Mouse (Mus musculus): ENCODE results near the gene Myrip. TPM values are rescaled to one million over a fixed set of nuclear protein-coding genes. Genes with fewer than 3 reads are reported as not detected.
A peak's percentile ranks its signal among the peaks of the same experiment; 100 is the strongest.

The Myrip gene
- polyA plus RNA-seq, 1 experiment from 2014 or later, result 2.2 TPM

- ATAC-seq (replicated peaks; ENCODE audit: low FRiP score, low TSS enrichment, low read depth), result peak; percentile 43; the same call in 1 of the 2 replicates
- Histone ChIP-seq H3K27ac (ENCODE audit: low read depth) (no peak overlapping the region), H3K9me3 (ENCODE audit: control insufficient read depth, low read length) (no peaks in the 10 kb centered on the region), H3K4me2 (ENCODE audit: low read length) (no peak overlapping the region), H3K4me1 (replicated peaks; ENCODE audit: control insufficient read depth, insufficient read depth, low read length) (no peaks in the 10 kb centered on the region), H3K9ac (ENCODE audit: low read length) (no peak overlapping the region), H3K4me3 (ENCODE audit: low read depth, low read length) (no peak overlapping the region), H3K27me3 (replicated peaks; ENCODE audit: control insufficient read depth, insufficient read depth, low read length) (no peaks in the 10 kb centered on the region), H3K36me3 (ENCODE audit: control insufficient read depth, insufficient read depth, low read length) (no peaks in the 10 kb centered on the region)
- peak; percentile 80 for DNase-seq (ENCODE audit: low spot score)
- 2% methylated on average over 4 of the region's 7 CpGs for WGBS
Measured at GRCm38 (mm10) chr9:120415504-120415903, 114.2 kb downstream of the Myrip start.

DNA sequence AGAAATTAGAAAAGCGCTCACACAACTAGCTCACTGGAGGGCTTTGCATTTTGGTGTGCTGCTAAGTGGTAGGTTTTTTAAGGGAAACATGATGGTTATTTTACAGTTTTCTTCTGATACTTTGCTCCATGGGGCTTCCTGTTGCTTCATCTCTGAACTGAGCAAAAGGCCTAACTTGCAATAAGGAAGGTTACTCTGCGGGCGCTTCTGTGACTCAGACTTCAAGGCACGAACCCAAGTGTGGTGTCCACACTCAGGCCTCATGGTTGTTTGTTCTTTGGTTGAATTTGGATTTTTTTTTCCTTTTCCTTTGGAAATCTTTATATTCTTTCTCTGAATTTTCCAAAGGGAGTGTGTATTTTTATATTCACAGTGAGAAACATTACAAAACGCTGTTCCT is 114.8 kb downstream of the Myrip start:
- Histone ChIP-seq H3K36me3 (ENCODE audit: control insufficient read depth, insufficient read depth, low read length) (no peaks in the 10 kb centered on the region), H3K9me3 (ENCODE audit: control insufficient read depth, low read length) (no peaks in the 10 kb centered on the region), H3K4me1 (replicated peaks; ENCODE audit: control insufficient read depth, insufficient read depth, low read length) (no peaks in the 10 kb centered on the region), H3K27ac (ENCODE audit: low read depth) (no peak overlapping the region), H3K4me2 (ENCODE audit: low read length) (no peak overlapping the region), H3K9ac (ENCODE audit: low read length) (no peak overlapping the region), H3K27me3 (replicated peaks; ENCODE audit: control insufficient read depth, insufficient read depth, low read length) (no peaks in the 10 kb centered on the region), H3K4me3 (ENCODE audit: low read depth, low read length) (no peak overlapping the region)
- DNase-seq (ENCODE audit: low spot score) (no peak), ATAC-seq (replicated peaks; ENCODE audit: low FRiP score, low TSS enrichment, low read depth) (no peak)
- 89% methylated on average over 5 of the region's 5 CpGs for WGBS

DNA sequence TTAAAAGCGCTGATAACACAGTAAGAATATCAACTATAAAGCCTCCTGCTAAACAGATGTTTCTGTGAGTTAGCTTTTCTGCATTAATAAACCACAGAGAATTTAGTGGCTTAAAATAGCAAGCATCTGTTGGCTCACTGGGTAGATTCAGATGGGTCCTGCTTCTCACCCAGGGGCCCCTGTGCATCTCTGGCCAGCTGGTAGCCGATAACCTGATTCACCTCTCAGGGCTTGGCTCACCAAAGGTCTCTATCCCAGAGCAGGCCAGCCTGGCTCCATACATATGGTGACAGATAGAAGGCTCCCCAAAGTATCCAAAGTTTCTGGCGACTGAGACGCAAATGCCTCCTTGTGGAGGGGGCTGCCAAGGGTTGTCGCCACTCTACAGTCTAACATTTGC is 115.4 kb downstream of the Myrip start:
- no peaks in the 10 kb centered on the region for H3K4me1 ChIP-seq (replicated peaks; ENCODE audit: control insufficient read depth, insufficient read depth, low read length)
- no peak for DNase-seq (ENCODE audit: low spot score)
- ATAC-seq (replicated peaks; ENCODE audit: low FRiP score, low TSS enrichment, low read depth), result no peak
- H3K9ac ChIP-seq (ENCODE audit: low read length), result no peak overlapping the region
- no peak overlapping the region for H3K4me3 ChIP-seq (ENCODE audit: low read depth, low read length)
- H3K4me2 ChIP-seq (ENCODE audit: low read length), result no peak overlapping the region
- no peaks in the 10 kb centered on the region for H3K27me3 ChIP-seq (replicated peaks; ENCODE audit: control insufficient read depth, insufficient read depth, low read length)
- H3K36me3 ChIP-seq (ENCODE audit: control insufficient read depth, insufficient read depth, low read length), result no peaks in the 10 kb centered on the region
- no peaks in the 10 kb centered on the region for H3K9me3 ChIP-seq (ENCODE audit: control insufficient read depth, low read length)
- 82% methylated on average over 5 of the region's 5 CpGs for WGBS
- no peak overlapping the region for H3K27ac ChIP-seq (ENCODE audit: low read depth)

DNA sequence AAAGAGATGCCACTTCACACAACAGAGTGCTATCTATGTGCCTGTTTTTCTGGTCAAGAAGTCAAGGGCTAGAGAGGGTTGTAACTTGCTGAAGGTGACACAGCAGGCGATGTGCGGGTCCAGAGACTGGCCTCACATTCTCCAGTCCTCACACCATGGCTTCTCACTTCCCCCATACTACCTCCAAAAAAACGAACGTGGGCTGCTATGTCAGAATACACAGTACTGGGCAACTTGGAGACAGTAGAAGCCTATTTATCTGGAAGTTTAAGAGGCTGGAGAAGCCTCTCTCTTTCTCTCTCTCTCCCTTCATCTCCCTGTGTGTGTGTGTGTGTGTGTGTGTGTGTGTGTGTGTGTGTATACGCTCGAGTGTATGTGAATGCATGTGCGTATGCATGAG is 117.3 kb downstream of the Myrip start:
- Histone ChIP-seq H3K4me3 (ENCODE audit: low read depth, low read length) (no peak overlapping the region), H3K9ac (ENCODE audit: low read length) (no peak overlapping the region), H3K27ac (ENCODE audit: low read depth) (no peak overlapping the region), H3K4me1 (replicated peaks; ENCODE audit: control insufficient read depth, insufficient read depth, low read length) (no peaks in the 10 kb centered on the region), H3K9me3 (ENCODE audit: control insufficient read depth, low read length) (no peaks in the 10 kb centered on the region), H3K27me3 (replicated peaks; ENCODE audit: control insufficient read depth, insufficient read depth, low read length) (no peaks in the 10 kb centered on the region), H3K36me3 (ENCODE audit: control insufficient read depth, insufficient read depth, low read length) (no peaks in the 10 kb centered on the region), H3K4me2 (ENCODE audit: low read length) (no peak overlapping the region)
- WGBS, result 75% methylated on average over 7 of the region's 7 CpGs
- no peak for ATAC-seq (replicated peaks; ENCODE audit: low FRiP score, low TSS enrichment, low read depth)
- no peak for DNase-seq (ENCODE audit: low spot score)

- ATAC-seq (replicated peaks; ENCODE audit: low FRiP score, low TSS enrichment, low read depth) (no peak), DNase-seq (ENCODE audit: low spot score) (no peak)
- H3K9me3 ChIP-seq (ENCODE audit: control insufficient read depth, low read length), result no peaks in the 10 kb centered on the region
- no peaks in the 10 kb centered on the region for H3K27me3 ChIP-seq (replicated peaks; ENCODE audit: control insufficient read depth, insufficient read depth, low read length)
- H3K4me2 ChIP-seq (ENCODE audit: low read length), result no peak overlapping the region
- 70% methylated on average over 7 of the region's 7 CpGs for WGBS
- no peak overlapping the region for H3K27ac ChIP-seq (ENCODE audit: low read depth)
- H3K4me1 ChIP-seq (replicated peaks; ENCODE audit: control insufficient read depth, insufficient read depth, low read length), result no peaks in the 10 kb centered on the region
- H3K9ac ChIP-seq (ENCODE audit: low read length), result no peak overlapping the region
- no peaks in the 10 kb centered on the region for H3K36me3 ChIP-seq (ENCODE audit: control insufficient read depth, insufficient read depth, low read length)
- no peak overlapping the region for H3K4me3 ChIP-seq (ENCODE audit: low read depth, low read length)
Measured at GRCm38 (mm10) chr9:120424567-120424966, 123.3 kb downstream of the Myrip start.

- no peak overlapping the region for H3K4me3 ChIP-seq (ENCODE audit: low read depth, low read length)
- WGBS, result 48% methylated on average over 5 of the region's 5 CpGs
- ATAC-seq (replicated peaks; ENCODE audit: low FRiP score, low TSS enrichment, low read depth) (no peak), DNase-seq (ENCODE audit: low spot score) (peak; percentile 86)
- H3K9ac ChIP-seq (ENCODE audit: low read length), result no peak overlapping the region
- no peaks in the 10 kb centered on the region for H3K36me3 ChIP-seq (ENCODE audit: control insufficient read depth, insufficient read depth, low read length)
- no peak overlapping the region for H3K4me2 ChIP-seq (ENCODE audit: low read length)
- no peak overlapping the region for H3K27ac ChIP-seq (ENCODE audit: low read depth)
- H3K27me3 ChIP-seq (replicated peaks; ENCODE audit: control insufficient read depth, insufficient read depth, low read length), result no peaks in the 10 kb centered on the region
- H3K4me1 ChIP-seq (replicated peaks; ENCODE audit: control insufficient read depth, insufficient read depth, low read length), result no peaks in the 10 kb centered on the region
- H3K9me3 ChIP-seq (ENCODE audit: control insufficient read depth, low read length), result no peaks in the 10 kb centered on the region
Measured at GRCm38 (mm10) chr9:120425768-120426167, 124.5 kb downstream of the Myrip start.

- Histone ChIP-seq H3K27me3 (replicated peaks; ENCODE audit: control insufficient read depth, insufficient read depth, low read length) (no peaks in the 10 kb centered on the region), H3K36me3 (ENCODE audit: control insufficient read depth, insufficient read depth, low read length) (no peaks in the 10 kb centered on the region), H3K4me3 (ENCODE audit: low read depth, low read length) (no peak overlapping the region), H3K4me2 (ENCODE audit: low read length) (no peak overlapping the region), H3K9me3 (ENCODE audit: control insufficient read depth, low read length) (no peaks in the 10 kb centered on the region), H3K4me1 (replicated peaks; ENCODE audit: control insufficient read depth, insufficient read depth, low read length) (no peaks in the 10 kb centered on the region), H3K9ac (ENCODE audit: low read length) (no peak overlapping the region), H3K27ac (ENCODE audit: low read depth) (no peak overlapping the region)
- DNase-seq (ENCODE audit: low spot score), result no peak
- WGBS, result 66% methylated on average over 6 of the region's 6 CpGs
- ATAC-seq (replicated peaks; ENCODE audit: low FRiP score, low TSS enrichment, low read depth), result no peak
Measured at GRCm38 (mm10) chr9:120428181-120428580, 126.9 kb downstream of the Myrip start.

DNA sequence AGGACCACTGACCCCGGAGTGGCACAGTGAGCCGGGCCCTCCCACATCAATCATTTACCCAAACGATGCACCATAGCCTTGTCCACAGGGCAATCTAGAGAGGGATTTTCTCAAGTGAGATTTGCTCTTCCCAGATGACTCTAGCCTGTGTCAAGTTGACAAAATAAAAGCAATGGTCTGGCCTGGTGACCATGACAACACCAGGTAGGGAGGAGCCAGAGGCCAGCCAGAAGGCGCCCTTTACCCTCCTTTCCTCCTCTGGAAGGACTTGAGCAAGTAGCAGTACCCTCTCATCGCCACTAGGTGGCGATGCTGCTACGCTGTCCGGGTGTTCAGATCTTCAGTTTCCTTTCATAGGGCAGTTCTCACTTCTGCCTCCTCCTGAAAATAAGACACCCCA is 132.4 kb downstream of the Myrip start:
- Histone ChIP-seq H3K4me2 (ENCODE audit: low read length) (no peak overlapping the region), H3K27ac (ENCODE audit: low read depth) (no peak overlapping the region), H3K9me3 (ENCODE audit: control insufficient read depth, low read length) (no peaks in the 10 kb centered on the region), H3K9ac (ENCODE audit: low read length) (no peak overlapping the region), H3K36me3 (ENCODE audit: control insufficient read depth, insufficient read depth, low read length) (no peaks in the 10 kb centered on the region), H3K4me1 (replicated peaks; ENCODE audit: control insufficient read depth, insufficient read depth, low read length) (no peaks in the 10 kb centered on the region), H3K27me3 (replicated peaks; ENCODE audit: control insufficient read depth, insufficient read depth, low read length) (no peaks in the 10 kb centered on the region), H3K4me3 (ENCODE audit: low read depth, low read length) (no peak overlapping the region)
- WGBS, result 16% methylated on average over 8 of the region's 8 CpGs
- ATAC-seq (replicated peaks; ENCODE audit: low FRiP score, low TSS enrichment, low read depth) (peak; percentile 73), DNase-seq (ENCODE audit: low spot score) (peak; percentile 75)

DNA sequence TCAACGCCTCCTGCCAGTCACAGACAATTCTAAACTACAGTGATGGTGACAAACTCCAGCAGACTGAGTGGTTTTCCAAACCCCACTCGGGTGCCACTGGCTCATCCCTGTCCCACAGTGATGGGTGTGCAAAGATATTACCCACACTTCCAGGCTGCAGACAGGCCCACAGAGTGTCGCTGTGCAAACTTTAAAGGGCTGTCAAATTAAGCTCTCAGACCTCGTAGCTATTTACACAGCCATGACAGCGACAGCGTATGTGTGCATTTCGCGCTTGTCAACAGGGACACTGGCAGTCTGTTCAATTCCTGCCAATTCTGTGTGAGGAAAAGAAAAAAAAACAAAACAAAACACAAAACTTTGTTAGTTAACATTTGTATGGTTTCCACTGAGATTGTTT is 134.5 kb downstream of the Myrip start:
- no peak overlapping the region for H3K4me3 ChIP-seq (ENCODE audit: low read depth, low read length)
- no peak overlapping the region for H3K27ac ChIP-seq (ENCODE audit: low read depth)
- no peak for ATAC-seq (replicated peaks; ENCODE audit: low FRiP score, low TSS enrichment, low read depth)
- H3K4me1 ChIP-seq (replicated peaks; ENCODE audit: control insufficient read depth, insufficient read depth, low read length), result no peaks in the 10 kb centered on the region
- H3K27me3 ChIP-seq (replicated peaks; ENCODE audit: control insufficient read depth, insufficient read depth, low read length), result no peaks in the 10 kb centered on the region
- whole genome bisulfite sequencing, result 63% methylated on average over 8 of the region's 8 CpGs
- H3K9me3 ChIP-seq (ENCODE audit: control insufficient read depth, low read length), result no peaks in the 10 kb centered on the region
- no peaks in the 10 kb centered on the region for H3K36me3 ChIP-seq (ENCODE audit: control insufficient read depth, insufficient read depth, low read length)
- H3K4me2 ChIP-seq (ENCODE audit: low read length), result no peak overlapping the region
- DNase-seq (ENCODE audit: low spot score), result no peak
- no peak overlapping the region for H3K9ac ChIP-seq (ENCODE audit: low read length)
